Mouse (Mus musculus) skeletal muscle tissue, adult 2 months (tissue): Measurements from ENCODE around the gene Ccpg1.

Source experiments
- DNase-seq: peaks from one replicate; pipeline ENCODE4 v3.0.0-alpha.2; 2012; ENCODE audit warnings: low read depth, low spot score

The Ccpg1 gene

DNA sequence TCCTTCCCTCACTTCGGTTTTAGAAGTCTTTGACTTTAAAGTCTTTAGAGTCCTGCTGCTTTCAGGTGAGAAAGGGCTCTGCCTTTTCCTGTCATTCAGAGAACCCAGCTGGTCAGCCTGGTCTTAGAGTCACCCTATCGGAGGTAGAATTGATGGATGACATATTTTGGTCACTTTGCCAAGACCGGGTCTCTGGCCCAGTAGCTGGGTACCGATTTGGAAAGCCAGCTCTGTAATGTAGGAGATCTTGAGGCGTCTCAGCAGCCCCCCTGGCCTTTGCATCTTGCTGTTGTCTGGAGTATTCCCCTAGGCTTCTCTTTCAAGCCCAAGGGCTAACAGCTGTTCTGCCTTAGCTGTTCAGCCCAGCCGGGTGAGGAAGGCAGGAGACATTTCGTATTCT lies 60.0 kb downstream of the Ccpg1 start:
- no peak for DNase-seq

DNA sequence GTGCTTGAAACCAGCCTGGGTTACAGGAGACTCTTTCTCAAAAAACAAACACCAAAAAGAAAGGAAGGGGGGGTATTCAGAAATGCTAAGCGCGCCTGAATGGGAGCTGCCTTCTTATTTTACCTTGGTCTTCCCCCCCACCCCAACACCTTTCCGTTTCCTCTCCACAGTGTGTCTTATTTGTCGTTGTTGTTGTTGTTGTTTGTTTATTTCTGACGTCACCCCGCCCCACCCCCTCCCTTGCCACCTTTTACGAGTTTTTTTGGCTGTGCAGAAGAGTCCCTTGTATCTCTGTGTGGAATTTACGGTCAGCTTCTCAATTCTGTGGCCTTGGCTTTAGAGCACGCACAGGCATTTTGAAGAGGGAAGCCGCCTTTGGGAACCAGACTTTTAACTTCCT lies 60.5 kb downstream of the Ccpg1 start:
- DNase-seq: no peak

DNA sequence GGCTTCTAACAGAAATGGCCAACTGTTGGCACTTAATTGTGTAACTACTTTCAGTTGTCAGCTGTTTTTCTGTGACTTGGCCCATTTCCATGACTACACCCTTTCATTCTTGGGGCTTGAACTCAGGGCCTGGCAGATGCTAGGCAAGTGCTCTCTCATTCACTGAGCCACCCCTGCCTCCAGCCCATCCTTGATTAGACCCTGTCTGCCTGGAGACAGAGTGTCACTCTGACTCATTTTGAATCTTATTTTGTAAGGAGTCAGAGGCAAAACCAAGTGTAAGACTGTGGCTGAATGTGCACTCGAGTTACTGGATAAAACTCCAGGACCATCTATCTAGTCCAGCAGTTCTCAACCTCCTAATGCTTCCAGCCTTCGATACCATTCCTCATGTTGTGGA lies 62.7 kb downstream of the Ccpg1 start:
- DNase-seq: no peak

DNA sequence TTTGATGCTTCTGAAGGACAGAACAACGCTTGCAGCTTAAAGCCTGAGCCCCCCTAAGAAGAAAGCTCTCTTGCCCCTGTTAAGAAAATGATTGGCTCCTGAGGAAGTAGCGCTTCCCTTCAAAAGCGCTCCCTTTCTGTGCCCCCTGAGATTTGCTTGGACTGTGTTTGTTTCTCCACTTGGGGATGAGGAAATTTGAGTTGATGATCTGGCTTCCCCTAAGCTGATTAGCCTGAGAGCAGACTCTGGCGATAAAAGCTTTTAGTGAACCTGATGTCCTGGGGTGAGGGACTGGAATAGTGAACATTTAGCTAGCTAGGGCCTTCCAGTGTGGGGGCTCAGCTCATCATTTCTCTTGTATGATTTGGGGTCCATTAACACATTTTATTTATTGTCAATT lies 63.7 kb downstream of the Ccpg1 start:
- no peak for DNase-seq

DNA sequence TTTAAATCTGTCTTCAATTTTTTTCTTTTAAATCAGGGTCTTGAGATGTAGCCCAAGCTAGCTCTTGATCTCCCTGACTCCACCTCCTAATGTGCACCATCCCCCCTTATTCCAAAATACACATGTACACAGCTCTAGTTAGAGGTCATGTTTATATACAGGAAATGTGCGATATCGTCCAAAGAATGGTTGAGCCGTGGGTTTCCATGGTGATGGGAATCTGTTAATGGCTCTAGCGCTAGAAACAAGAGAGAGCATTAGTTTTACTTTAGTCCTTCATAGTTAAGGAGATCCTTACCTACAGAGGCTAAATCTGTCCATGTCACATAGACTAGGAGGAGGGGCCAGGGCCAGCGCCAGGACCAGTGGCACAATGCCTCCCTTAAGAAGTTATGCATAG lies 64.6 kb downstream of the Ccpg1 start:
- no peak for DNase-seq

DNA sequence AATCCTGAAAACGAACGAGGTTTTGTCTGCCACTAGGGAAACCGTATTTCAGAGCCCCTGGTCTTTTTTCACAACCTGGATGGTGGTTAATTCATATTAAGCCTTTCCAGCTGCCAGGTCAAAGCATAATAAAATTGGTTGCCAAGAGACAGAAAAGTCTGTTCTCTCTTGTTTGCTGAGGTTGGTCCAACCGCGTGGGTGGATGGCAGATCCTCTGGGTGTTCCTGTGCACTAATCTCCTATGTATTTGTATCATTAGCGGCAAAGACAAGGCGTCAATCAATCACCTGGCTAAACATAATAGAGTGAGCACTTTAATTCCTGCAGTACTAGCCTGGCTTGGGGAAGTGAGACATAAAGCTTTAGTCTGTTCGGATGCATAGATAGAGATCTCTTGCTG lies 65.4 kb downstream of the Ccpg1 start:
- DNase-seq: no peak

DNA sequence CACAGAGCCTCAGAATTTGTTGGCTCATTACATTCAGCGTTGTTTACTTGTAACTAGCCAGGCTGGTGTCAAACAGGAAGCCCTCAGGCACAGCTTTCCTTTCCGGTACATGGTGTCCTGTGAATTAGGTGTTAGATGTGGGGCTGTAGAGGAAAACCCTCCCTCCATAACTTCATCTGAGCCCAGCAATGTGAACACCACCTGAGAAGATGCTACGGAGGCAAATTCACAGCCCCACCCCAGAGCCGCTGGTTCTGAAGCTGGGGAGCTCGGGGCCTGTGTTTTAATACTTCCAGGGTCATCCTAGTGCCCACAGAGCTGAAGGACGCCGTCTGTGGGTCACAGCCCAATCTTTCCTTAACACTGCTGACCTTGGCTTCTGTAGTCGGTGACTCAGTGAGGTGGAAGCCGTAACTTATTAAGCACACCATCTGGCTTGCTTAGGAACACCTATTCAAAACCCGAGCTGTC lies 70.2 kb downstream of the Ccpg1 start:
- DNase-seq: no peak

DNA sequence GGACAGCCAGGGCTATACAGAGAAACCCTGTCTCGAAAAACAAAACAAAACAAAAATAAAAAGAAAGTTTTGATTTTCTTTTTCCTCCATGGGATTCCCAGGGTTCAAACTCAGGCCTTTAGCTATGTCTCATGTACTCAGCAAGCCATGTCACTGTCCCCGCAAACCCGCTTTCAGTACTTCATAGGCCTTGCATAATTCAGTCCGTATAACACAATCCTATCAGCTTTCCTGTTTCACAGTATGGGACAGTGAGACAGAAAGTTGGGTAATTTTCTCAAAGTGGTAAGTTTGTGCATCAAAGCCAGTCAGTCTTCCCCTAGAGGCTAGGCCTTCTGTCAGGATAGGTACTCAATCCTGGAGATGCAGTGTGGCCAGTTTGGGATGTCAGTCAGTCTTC lies 74.0 kb downstream of the Ccpg1 start:
- no peak for DNase-seq

DNA sequence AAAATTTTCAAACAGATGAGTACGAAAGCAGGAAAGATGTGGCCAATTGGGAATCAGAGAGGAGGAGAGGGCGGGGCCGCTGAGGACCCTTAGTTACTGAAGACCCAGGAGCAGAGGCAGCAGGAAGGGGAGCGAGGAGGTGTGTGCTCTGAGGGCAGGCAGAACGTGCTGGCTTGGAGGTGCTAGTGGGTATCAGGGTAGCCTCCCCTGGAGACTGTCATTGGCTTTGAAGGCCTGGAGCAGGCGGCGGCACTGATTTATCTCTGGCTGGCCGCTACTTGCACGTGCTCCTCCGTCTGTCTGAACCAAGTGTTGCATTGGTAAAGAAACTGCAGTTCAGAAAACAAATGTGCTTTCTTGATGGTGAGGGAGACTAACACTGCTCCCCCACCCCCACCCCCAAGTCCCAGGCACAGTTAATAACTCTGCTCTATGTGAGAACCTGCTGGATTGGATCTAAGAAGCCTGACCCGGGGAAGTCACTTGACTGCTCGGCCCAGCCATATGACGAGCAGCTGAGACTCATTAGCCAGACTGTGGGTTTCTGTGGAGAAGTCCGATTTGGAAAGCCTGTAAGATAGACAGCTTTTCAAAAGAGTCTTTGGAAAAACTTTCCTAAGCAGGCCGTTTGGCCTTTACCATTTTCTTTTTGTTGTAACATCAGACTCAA lies 78.5 kb downstream of the Ccpg1 start:
- DNase-seq: no peak
